Mouse (Mus musculus): ENCODE measurements around the gene Nepn. TPM values are rescaled to one million over a fixed set of nuclear protein-coding genes. Genes with fewer than 3 reads are reported as not detected.

Gene Nepn
- polyA plus RNA-seq, 1 experiment from 2014 or later = not detected

GRCm38 (mm10) chr10:52415020-52415419 is 26.2 kb downstream of the Nepn start:
- no peaks in the 10 kb centered on the region for H3K27me3 ChIP-seq
- H3K4me3 ChIP-seq = no peak overlapping the region
- H3K4me2 ChIP-seq (replicated peaks) = no peak overlapping the region
- H3K9me3 ChIP-seq (replicated peaks) = no peaks in the 10 kb centered on the region
- 84% methylated on average over 2 of the region's 2 CpGs for WGBS
- no peaks in the 10 kb centered on the region for H3K36me3 ChIP-seq
- ATAC-seq (ENCODE audit: low FRiP score) = no peak
- H3K4me1 ChIP-seq = peaks cover 15% of the 10 kb centered on the region
- no peak overlapping the region for H3K27ac ChIP-seq
- no peak overlapping the region for H3K9ac ChIP-seq

- Histone ChIP-seq H3K4me1 (peaks cover 22% of the 10 kb centered on the region), H3K9me3 (replicated peaks) (no peaks in the 10 kb centered on the region), H3K27me3 (no peaks in the 10 kb centered on the region), H3K27ac (no peak overlapping the region), H3K36me3 (no peaks in the 10 kb centered on the region), H3K4me2 (replicated peaks) (peak overlapping the region; percentile 73), H3K9ac (no peak overlapping the region), H3K4me3 (peak overlapping the region; percentile 94; the same call in 1 of the 2 replicates)
- no peak for ATAC-seq (ENCODE audit: low FRiP score)
- WGBS = 74% methylated on average over 2 of the region's 2 CpGs
These were observed 27.7 kb downstream of the Nepn start for GRCm38 (mm10) chr10:52416458-52416857.

GRCm38 (mm10) chr10:52417299-52417997 is 28.7 kb downstream of the Nepn start, which contains the start of gene Nus1:
Gene Nus1 (plus strand): TSS chr10:52417547.
- Histone ChIP-seq H3K4me2 (replicated peaks) (peak within 1 kb of the TSS; percentile 73), H3K27ac (peak within 1 kb of the TSS; percentile 94), H3K36me3 (no peaks in the 10 kb centered on the region), H3K9me3 (replicated peaks) (no peaks in the 10 kb centered on the region), H3K4me1 (peaks cover 22% of the 10 kb centered on the region), H3K27me3 (no peaks in the 10 kb centered on the region), H3K4me3 (peak within 1 kb of the TSS; percentile 94), H3K9ac (peak within 1 kb of the TSS; percentile 84)
- peak; percentile 99 for ATAC-seq (ENCODE audit: low FRiP score)
- WGBS = under 1% methylated on average over 74 of the region's 79 CpGs

- Histone ChIP-seq H3K9ac (peak overlapping the region; percentile 84), H3K27ac (peak overlapping the region; percentile 94), H3K4me1 (peaks cover 22% of the 10 kb centered on the region), H3K27me3 (no peaks in the 10 kb centered on the region), H3K4me2 (replicated peaks) (peak overlapping the region; percentile 73), H3K9me3 (replicated peaks) (no peaks in the 10 kb centered on the region), H3K36me3 (no peaks in the 10 kb centered on the region), H3K4me3 (peak overlapping the region; percentile 94)
- WGBS = 4% methylated on average over 39 of the region's 39 CpGs
- peak; percentile 61 for ATAC-seq (ENCODE audit: low FRiP score)
These were observed 29.5 kb downstream of the Nepn start for GRCm38 (mm10) chr10:52417998-52418860.

GRCm38 (mm10) chr10:52418931-52419330 is 30.2 kb downstream of the Nepn start:
- peak overlapping the region; percentile 73 for H3K4me2 ChIP-seq (replicated peaks)
- H3K36me3 ChIP-seq = no peaks in the 10 kb centered on the region
- H3K9me3 ChIP-seq (replicated peaks) = no peaks in the 10 kb centered on the region
- ATAC-seq (ENCODE audit: low FRiP score) = no peak
- H3K27me3 ChIP-seq = no peaks in the 10 kb centered on the region
- peak overlapping the region; percentile 84 for H3K9ac ChIP-seq
- WGBS = 74% methylated on average over 5 of the region's 5 CpGs
- peak overlapping the region; percentile 94 for H3K4me3 ChIP-seq
- H3K4me1 ChIP-seq = peaks cover 22% of the 10 kb centered on the region
- H3K27ac ChIP-seq = no peak overlapping the region

- 83% methylated on average over 4 of the region's 4 CpGs for WGBS
- H3K27me3 ChIP-seq = no peaks in the 10 kb centered on the region
- no peak overlapping the region for H3K27ac ChIP-seq
- no peak overlapping the region for H3K9ac ChIP-seq
- H3K9me3 ChIP-seq (replicated peaks) = no peaks in the 10 kb centered on the region
- no peaks in the 10 kb centered on the region for H3K36me3 ChIP-seq
- peaks cover 22% of the 10 kb centered on the region for H3K4me1 ChIP-seq
- no peak for ATAC-seq (ENCODE audit: low FRiP score)
- H3K4me2 ChIP-seq (replicated peaks) = peak overlapping the region; percentile 73
- no peak overlapping the region; the same call in 1 of the 2 replicates for H3K4me3 ChIP-seq
These were observed 30.6 kb downstream of the Nepn start for GRCm38 (mm10) chr10:52419402-52419801.

GRCm38 (mm10) chr10:52420526-52420925 is 31.8 kb downstream of the Nepn start:
- Histone ChIP-seq H3K36me3 (no peaks in the 10 kb centered on the region), H3K9ac (no peak overlapping the region), H3K4me2 (replicated peaks) (no peak overlapping the region), H3K27me3 (no peaks in the 10 kb centered on the region), H3K4me3 (no peak overlapping the region), H3K4me1 (peaks cover 22% of the 10 kb centered on the region), H3K27ac (no peak overlapping the region), H3K9me3 (replicated peaks) (no peaks in the 10 kb centered on the region)
- no peak for ATAC-seq (ENCODE audit: low FRiP score)
- WGBS = 95% methylated on average over 1 of the region's 1 CpGs

GRCm38 (mm10) chr10:52421716-52422115 is 32.9 kb downstream of the Nepn start:
- H3K27ac ChIP-seq = no peak overlapping the region
- H3K36me3 ChIP-seq = no peaks in the 10 kb centered on the region
- H3K4me3 ChIP-seq = no peak overlapping the region
- no peaks in the 10 kb centered on the region for H3K27me3 ChIP-seq
- H3K4me2 ChIP-seq (replicated peaks) = no peak overlapping the region
- H3K9ac ChIP-seq = no peak overlapping the region
- WGBS = 95% methylated on average over 6 of the region's 6 CpGs
- H3K4me1 ChIP-seq = peaks cover 21% of the 10 kb centered on the region
- H3K9me3 ChIP-seq (replicated peaks) = no peaks in the 10 kb centered on the region
- ATAC-seq (ENCODE audit: low FRiP score) = no peak

- Histone ChIP-seq H3K4me1 (peaks cover 19% of the 10 kb centered on the region), H3K36me3 (no peaks in the 10 kb centered on the region), H3K9ac (no peak overlapping the region), H3K4me2 (replicated peaks) (no peak overlapping the region), H3K9me3 (replicated peaks) (no peaks in the 10 kb centered on the region), H3K4me3 (no peak overlapping the region), H3K27me3 (no peaks in the 10 kb centered on the region), H3K27ac (no peak overlapping the region)
- whole genome bisulfite sequencing = 79% methylated on average over 2 of the region's 2 CpGs
- no peak for ATAC-seq (ENCODE audit: low FRiP score)
These were observed 34.3 kb downstream of the Nepn start for GRCm38 (mm10) chr10:52423097-52423496.

GRCm38 (mm10) chr10:52426314-52426980 is 37.7 kb downstream of the Nepn start:
- H3K4me2 ChIP-seq (replicated peaks) = no peak overlapping the region

GRCm38 (mm10) chr10:52427634-52428415 is 39.1 kb downstream of the Nepn start:
- Histone ChIP-seq H3K4me2 (replicated peaks) (no peak overlapping the region), H3K36me3 (peaks cover 24% of the 10 kb centered on the region), H3K4me1 (no peaks in the 10 kb centered on the region), H3K27me3 (no peaks in the 10 kb centered on the region), H3K9ac (no peak overlapping the region), H3K9me3 (replicated peaks) (no peaks in the 10 kb centered on the region), H3K4me3 (no peak overlapping the region), H3K27ac (no peak overlapping the region)
- 46% methylated on average over 2 of the region's 2 CpGs for WGBS
- ATAC-seq (ENCODE audit: low FRiP score) = no peak

More at GRCm38 (mm10) chr10:52426314-52426980, 37.7 kb downstream of the Nepn start:
- WGBS = 90% methylated on average over 7 of the region's 7 CpGs
- Histone ChIP-seq H3K27ac (no peak overlapping the region), H3K4me1 (no peaks in the 10 kb centered on the region), H3K4me3 (no peak overlapping the region), H3K9ac (no peak overlapping the region), H3K36me3 (peaks cover 13% of the 10 kb centered on the region), H3K27me3 (no peaks in the 10 kb centered on the region), H3K9me3 (replicated peaks) (no peaks in the 10 kb centered on the region)
- no peak for ATAC-seq (ENCODE audit: low FRiP score)
